Mouse (Mus musculus): ENCODE data around the gene Tvp23a. TPM values are rescaled to one million over a fixed set of nuclear protein-coding genes. Genes with fewer than 3 reads are reported as not detected.

Gene Tvp23a
- polyA plus RNA-seq, 1 experiment, result 2.6 TPM

GRCm38 (mm10) chr16:10468201-10468600, 21.0 kb upstream of the Tvp23a start:
- Histone ChIP-seq H3K27me3 (ENCODE audit: control insufficient read depth, insufficient read depth, insufficient read length) (no peaks in the 10 kb centered on the region), H3K4me2 (ENCODE audit: low read depth) (no peak overlapping the region), H3ac (ENCODE audit: control insufficient read depth, insufficient read length) (no peak overlapping the region), H3K36me3 (ENCODE audit: control insufficient read depth, insufficient read depth) (no peaks in the 10 kb centered on the region), H3K4me3 (no peak overlapping the region), H3K79me2 (ENCODE audit: control insufficient read depth, insufficient read depth) (no peaks in the 10 kb centered on the region)
- TF ChIP-seq TCF3 (IDR thresholded peaks at IDR 0.05; ENCODE audit: insufficient read length, low read depth) (no peak), POLR2A (IDR thresholded peaks at IDR 0.05; ENCODE audit: insufficient read length, low read depth) (no peak), SRF (IDR thresholded peaks at IDR 0.05; ENCODE audit: control insufficient read depth, insufficient read length, low read depth) (no peak), USF1 (IDR thresholded peaks at IDR 0.05; ENCODE audit: low read depth) (no peak), MYOD1 (IDR thresholded peaks at IDR 0.05; ENCODE audit: control insufficient read depth in 1 of 3, insufficient read length in 2 of 3, low read depth in 2 of 3) (no peak)

- H3K27me3 ChIP-seq (ENCODE audit: control insufficient read depth, insufficient read depth, insufficient read length), result no peaks in the 10 kb centered on the region
- no peak for TF ChIP-seq MYOG (IDR thresholded peaks at IDR 0.05; ENCODE audit: control insufficient read depth in 1 of 3, insufficient read depth in 1 of 3, insufficient read length in 2 of 3, low read depth in 2 of 3)
- TF ChIP-seq MYOD1 (IDR thresholded peaks at IDR 0.05; ENCODE audit: control insufficient read depth in 1 of 3, insufficient read length in 2 of 3, low read depth in 2 of 3), result no peak
- no peak for TF ChIP-seq USF1 (IDR thresholded peaks at IDR 0.05; ENCODE audit: low read depth)
- no peak overlapping the region for H3ac ChIP-seq (ENCODE audit: control insufficient read depth, insufficient read length)
- H3K4me3 ChIP-seq, result no peak overlapping the region
- H3K79me2 ChIP-seq (ENCODE audit: control insufficient read depth, insufficient read depth), result no peaks in the 10 kb centered on the region
- H3K36me3 ChIP-seq (ENCODE audit: control insufficient read depth, insufficient read depth), result no peaks in the 10 kb centered on the region
- H3K4me2 ChIP-seq (ENCODE audit: low read depth), result no peak overlapping the region
Observed at GRCm38 (mm10) chr16:10467391-10468107, 20.4 kb upstream of the Tvp23a start.

- no peak overlapping the region for H3K4me3 ChIP-seq
- H3K4me2 ChIP-seq (ENCODE audit: low read depth), result no peak overlapping the region
- peaks cover under 1% of the 10 kb centered on the region for H3K27me3 ChIP-seq (ENCODE audit: control insufficient read depth, insufficient read depth, insufficient read length)
- TF ChIP-seq POLR2AphosphoS2 (IDR thresholded peaks at IDR 0.05; ENCODE audit: insufficient read length, low read depth) (no peak), MYOG (IDR thresholded peaks at IDR 0.05; ENCODE audit: control insufficient read depth in 1 of 3, insufficient read depth in 1 of 3, insufficient read length in 2 of 3, low read depth in 2 of 3) (no peak), TCF3 (IDR thresholded peaks at IDR 0.05; ENCODE audit: insufficient read length, low read depth) (no peak), TCF12 (IDR thresholded peaks at IDR 0.05; ENCODE audit: insufficient read depth, poor library complexity, severe bottlenecking) (no peak), REST (IDR thresholded peaks at IDR 0.05; ENCODE audit: insufficient read depth, insufficient read length) (no peak), MAX (IDR thresholded peaks at IDR 0.05; ENCODE audit: low read depth) (no peak), USF1 (IDR thresholded peaks at IDR 0.05; ENCODE audit: low read depth) (no peak), POLR2A (IDR thresholded peaks at IDR 0.05; ENCODE audit: insufficient read length, low read depth) (no peak), MYOD1 (IDR thresholded peaks at IDR 0.05; ENCODE audit: control insufficient read depth in 1 of 3, insufficient read length in 2 of 3, low read depth in 2 of 3) (no peak), E2F4 (IDR thresholded peaks at IDR 0.05; ENCODE audit: insufficient read depth) (no peak), SRF (IDR thresholded peaks at IDR 0.05; ENCODE audit: control insufficient read depth, insufficient read length, low read depth) (no peak), CEBPB (IDR thresholded peaks at IDR 0.05; ENCODE audit: insufficient read depth, poor library complexity, severe bottlenecking) (no peak)
- no peaks in the 10 kb centered on the region for H3K79me2 ChIP-seq (ENCODE audit: control insufficient read depth, insufficient read depth)
- H3ac ChIP-seq (ENCODE audit: control insufficient read depth, insufficient read length), result no peak overlapping the region
- H3K36me3 ChIP-seq (ENCODE audit: control insufficient read depth, insufficient read depth), result no peaks in the 10 kb centered on the region
Observed at GRCm38 (mm10) chr16:10465011-10465681, 18.0 kb upstream of the Tvp23a start.

- peaks cover 9% of the 10 kb centered on the region for H3K27me3 ChIP-seq (ENCODE audit: control insufficient read depth, insufficient read depth, insufficient read length)
- H3ac ChIP-seq (ENCODE audit: control insufficient read depth, insufficient read length), result no peak overlapping the region
- H3K36me3 ChIP-seq (ENCODE audit: control insufficient read depth, insufficient read depth), result no peaks in the 10 kb centered on the region
- no peak overlapping the region for H3K4me2 ChIP-seq (ENCODE audit: low read depth)
- no peak for TF ChIP-seq POLR2A (IDR thresholded peaks at IDR 0.05; ENCODE audit: insufficient read length, low read depth)
- no peak for TF ChIP-seq SRF (IDR thresholded peaks at IDR 0.05; ENCODE audit: control insufficient read depth, insufficient read length, low read depth)
- no peak for TF ChIP-seq MAX (IDR thresholded peaks at IDR 0.05; ENCODE audit: low read depth)
- no peak for TF ChIP-seq MYOG (IDR thresholded peaks at IDR 0.05; ENCODE audit: control insufficient read depth in 1 of 3, insufficient read depth in 1 of 3, insufficient read length in 2 of 3, low read depth in 2 of 3)
- H3K79me2 ChIP-seq (ENCODE audit: control insufficient read depth, insufficient read depth), result no peaks in the 10 kb centered on the region
- H3K4me3 ChIP-seq, result no peak overlapping the region
Observed at GRCm38 (mm10) chr16:10461178-10461577, 14.0 kb upstream of the Tvp23a start.

DNA sequence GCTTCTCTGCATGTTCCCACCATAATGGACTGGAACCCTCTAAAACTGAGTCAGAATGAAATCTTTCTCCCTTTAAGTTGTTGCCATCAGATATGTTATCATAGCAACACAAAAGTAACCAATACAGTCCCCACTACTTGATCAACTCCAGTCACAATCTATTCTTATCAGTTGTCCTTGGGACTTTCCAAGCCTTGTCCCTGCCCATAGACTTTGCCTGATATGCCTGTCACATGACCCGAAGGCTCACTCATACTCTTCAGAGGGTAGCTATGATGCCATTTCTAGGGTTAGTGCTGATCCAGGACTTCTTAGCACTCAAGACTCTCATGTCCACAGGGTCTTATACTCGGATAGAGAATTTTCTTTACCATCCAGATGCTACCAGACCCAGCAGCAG, 13.0 kb upstream of the Tvp23a start:
- Histone ChIP-seq H3K79me2 (ENCODE audit: control insufficient read depth, insufficient read depth) (no peaks in the 10 kb centered on the region), H3K4me3 (no peak overlapping the region), H3K4me2 (ENCODE audit: low read depth) (no peak overlapping the region), H3ac (ENCODE audit: control insufficient read depth, insufficient read length) (no peak overlapping the region), H3K36me3 (ENCODE audit: control insufficient read depth, insufficient read depth) (no peaks in the 10 kb centered on the region), H3K27me3 (ENCODE audit: control insufficient read depth, insufficient read depth, insufficient read length) (peaks cover 9% of the 10 kb centered on the region)
- TF ChIP-seq USF1 (IDR thresholded peaks at IDR 0.05; ENCODE audit: low read depth) (no peak), MAX (IDR thresholded peaks at IDR 0.05; ENCODE audit: low read depth) (no peak), TCF3 (IDR thresholded peaks at IDR 0.05; ENCODE audit: insufficient read length, low read depth) (no peak), E2F4 (IDR thresholded peaks at IDR 0.05; ENCODE audit: insufficient read depth) (no peak), TCF12 (IDR thresholded peaks at IDR 0.05; ENCODE audit: insufficient read depth, poor library complexity, severe bottlenecking) (no peak)

Measured in myocyte (in vitro differentiated cells).